Mouse (Mus musculus) telencephalon, adult 2 months (tissue): ENCODE measurements around the gene Crlf1.

ENCODE experiments used
- DNase-seq: peaks from one replicate; pipeline ENCODE4 v3.0.0-alpha.2; 2011; ENCODE audit warnings: low read depth, low spot score

Crlf1 gene

DNA sequence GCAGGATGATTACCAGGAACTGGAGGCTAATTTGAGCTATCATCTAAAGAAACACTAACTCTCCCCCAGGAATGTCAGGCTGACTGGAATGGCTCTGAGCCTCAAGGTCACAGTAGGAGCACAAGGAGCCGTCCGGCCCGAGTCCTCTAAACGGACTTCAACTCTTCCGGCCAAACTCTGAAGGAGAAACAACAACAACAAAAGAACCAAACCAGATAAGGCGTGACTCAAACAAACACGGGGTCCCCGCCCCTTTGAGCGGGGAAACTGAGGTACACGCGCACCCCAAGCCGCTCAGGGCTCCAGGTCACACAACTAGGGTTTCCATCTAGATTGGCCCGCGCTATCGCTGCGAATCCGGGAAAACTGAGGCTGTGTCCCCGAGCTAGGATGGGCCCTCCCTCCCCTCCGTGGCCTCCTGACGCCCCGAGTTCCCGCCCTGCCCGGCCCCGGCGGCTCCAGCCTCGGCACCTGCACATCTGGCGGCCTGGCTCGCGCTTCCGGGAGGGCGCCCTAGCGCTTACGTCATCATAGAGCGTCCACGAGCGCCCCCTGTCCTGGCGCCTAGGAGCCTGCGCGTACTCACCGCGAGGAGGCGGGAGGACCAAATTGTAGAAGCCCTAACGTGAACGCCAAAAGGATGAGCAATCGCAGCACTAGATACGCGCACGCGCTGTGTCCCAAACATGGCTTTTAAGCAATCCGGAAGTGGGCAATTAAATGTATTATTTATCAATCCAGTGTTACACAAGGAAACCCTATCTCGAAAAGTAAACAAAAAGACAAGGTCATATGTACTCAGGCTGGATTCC is 29.8 kb downstream of the Crlf1 start:
- DNase-seq = peak; percentile 97

GRCm38 (mm10) chr8:70527111-70527511 is 34.2 kb downstream of the Crlf1 start:
- DNase-seq = no peak

DNA sequence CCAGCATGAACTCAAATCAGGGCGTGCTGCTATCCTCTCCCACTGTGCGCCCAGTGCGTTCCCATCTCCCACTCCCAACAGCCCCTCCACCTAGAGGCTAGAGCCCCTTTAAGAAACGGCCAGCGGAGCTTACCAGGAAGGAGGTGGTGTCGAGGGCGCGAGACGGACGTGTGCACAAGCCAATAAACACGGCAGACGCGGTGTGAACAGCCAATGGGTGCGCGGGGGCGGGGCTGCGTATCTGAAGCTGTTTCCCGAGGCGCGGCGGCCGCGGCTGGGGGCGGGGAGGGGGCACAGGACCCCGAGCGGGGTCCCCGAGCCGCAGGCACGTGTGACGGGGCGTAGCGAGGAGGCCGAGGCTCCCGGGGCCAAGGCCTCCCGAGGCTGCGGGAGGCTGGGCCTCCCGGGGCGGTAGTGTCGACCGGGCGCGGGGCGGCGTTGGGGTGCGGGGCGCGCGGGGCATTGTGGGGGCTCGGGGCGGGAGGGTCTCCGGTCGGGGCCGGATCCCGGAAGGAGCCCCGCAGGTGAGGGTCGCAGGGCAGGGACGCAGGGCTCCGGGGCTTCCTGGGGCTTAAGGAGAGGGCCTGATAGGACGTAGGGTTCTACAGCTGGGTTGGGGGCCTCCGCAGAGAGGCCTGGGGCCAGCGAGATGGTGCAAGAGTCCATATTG is 34.7 kb downstream of the Crlf1 start, which contains the start of the genes Fkbp8 and Kxd1:
TSS of gene Fkbp8 (plus strand) at position 213 of the 670 bp plus-strand sequence.
TSS of gene Kxd1 (minus strand) at position 445 of the 670 bp plus-strand sequence.
- peak; percentile 96 for DNase-seq

- DNase-seq = no peak
These were observed 35.3 kb downstream of the Crlf1 start for GRCm38 (mm10) chr8:70528182-70528797.

- no peak for DNase-seq
These were observed 36.3 kb downstream of the Crlf1 start for GRCm38 (mm10) chr8:70529299-70529698.

GRCm38 (mm10) chr8:70529741-70530161 is 36.8 kb downstream of the Crlf1 start:
- peak; percentile 55 for DNase-seq

DNA sequence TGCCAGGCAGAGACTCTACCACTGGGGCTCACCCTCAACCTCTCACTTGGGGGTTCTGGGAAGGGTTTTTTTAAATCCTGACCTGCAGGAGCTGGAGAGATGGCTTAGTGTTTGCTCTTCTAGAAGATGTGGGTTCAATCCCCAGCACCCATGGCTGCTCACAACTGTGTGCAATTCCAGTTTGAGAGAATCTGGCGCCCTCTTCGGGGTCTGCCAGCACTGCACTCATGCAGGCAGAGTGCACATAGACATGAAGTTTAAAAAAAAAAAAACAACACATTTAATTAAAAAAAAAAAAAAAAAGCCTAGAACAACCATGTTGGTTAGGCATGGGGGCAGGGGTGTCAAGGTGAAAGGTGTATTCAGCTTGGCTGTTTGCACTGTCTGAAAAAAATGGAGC is 37.4 kb downstream of the Crlf1 start:
- DNase-seq = no peak

DNA sequence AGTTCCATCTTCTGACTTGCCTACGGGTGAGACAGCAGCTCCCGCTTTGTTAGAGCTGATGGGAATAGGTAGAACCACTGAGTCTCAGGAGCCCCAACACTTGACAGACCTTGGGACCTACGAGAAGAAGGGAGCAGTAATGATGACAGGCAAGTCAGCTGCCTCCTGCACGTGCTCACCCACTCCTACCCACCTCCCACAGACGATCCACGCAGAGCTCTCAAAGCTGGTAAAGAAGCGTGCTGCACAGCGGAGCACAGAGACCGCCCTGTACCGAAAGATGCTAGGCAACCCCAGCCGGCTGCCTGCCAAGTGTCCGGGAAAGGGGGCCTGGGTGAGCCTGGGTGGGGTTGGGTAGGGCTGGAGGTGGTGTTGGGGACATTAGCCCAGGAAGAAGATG is 41.3 kb downstream of the Crlf1 start:
- DNase-seq = no peak

GRCm38 (mm10) chr8:70535221-70535620 is 42.3 kb downstream of the Crlf1 start:
- no peak for DNase-seq

- DNase-seq = no peak
These were observed 42.7 kb downstream of the Crlf1 start for GRCm38 (mm10) chr8:70535701-70536100.

DNA sequence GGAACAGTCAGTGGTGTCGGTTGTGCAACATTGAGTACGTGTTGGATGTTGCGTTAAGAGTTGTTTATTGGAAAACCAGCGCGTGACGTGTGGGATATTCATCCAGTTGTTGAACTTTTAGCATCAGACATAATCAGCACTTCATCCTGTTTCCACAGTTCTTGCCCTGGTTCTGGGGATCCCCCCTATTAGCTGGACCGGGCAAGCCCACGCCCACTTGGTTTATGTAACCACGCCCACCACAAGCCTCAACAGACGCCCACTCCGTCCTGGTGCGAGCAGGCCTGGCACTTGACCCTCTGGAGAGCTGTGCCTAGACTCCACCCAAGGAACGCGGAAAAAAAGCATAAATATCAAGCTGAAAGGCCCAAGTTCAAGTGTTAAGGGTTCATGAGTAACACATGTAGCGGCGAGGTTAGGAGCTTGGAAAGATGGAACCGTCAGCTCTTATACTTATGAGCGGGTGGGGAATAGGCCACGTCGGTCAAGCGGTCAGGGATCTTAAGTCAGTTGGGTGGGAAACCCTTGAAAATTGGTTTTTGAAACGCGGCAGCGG is 45.1 kb downstream of the Crlf1 start:
- no peak for DNase-seq

- DNase-seq = peak; percentile 99
These were observed 45.7 kb downstream of the Crlf1 start for GRCm38 (mm10) chr8:70538633-70539076.

DNA sequence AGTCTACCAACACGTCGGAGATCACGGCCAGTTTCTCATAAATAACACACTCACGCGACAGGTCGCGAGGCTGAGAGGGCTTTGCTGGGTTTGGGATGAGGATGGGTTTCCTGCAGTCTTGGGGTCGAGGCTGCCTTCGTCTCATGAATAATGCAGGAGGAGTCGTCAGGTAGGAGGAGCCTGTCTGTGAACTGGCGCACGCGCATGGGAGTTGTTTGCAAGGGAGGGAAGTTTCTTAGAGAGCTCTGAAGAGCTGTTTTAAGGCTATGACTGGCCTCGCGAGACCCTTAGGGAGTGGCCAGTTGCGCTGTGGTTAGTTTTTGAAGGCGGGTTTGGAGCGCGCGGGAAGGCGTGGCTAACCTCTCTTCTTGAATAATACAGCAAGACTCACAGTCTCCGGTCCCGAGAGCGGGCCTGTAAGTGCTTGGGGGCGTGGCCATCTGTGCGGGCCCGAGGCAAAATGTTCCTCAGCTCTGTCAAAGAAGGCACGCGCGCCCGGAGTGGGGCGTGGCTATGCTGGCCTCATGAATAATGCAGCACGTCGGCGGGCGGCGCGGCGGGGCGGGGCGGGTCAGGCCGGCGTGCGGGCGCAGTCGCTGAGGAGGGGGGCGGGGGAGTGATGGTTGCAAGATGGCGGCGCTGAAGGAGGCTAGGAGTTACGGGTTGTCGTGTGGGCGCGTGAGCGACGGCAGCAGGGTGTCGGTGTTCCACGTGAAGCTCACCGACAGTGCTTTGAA is 46.3 kb downstream of the Crlf1 start, which contains the start of gene Ell:
TSS of gene Ell (plus strand) at position 381 of the 737 bp plus-strand sequence.
- DNase-seq = peak; percentile 98

- DNase-seq = no peak
These were observed 47.1 kb downstream of the Crlf1 start for GRCm38 (mm10) chr8:70540013-70540506.

GRCm38 (mm10) chr8:70540507-70541071 is 47.6 kb downstream of the Crlf1 start:
- DNase-seq = no peak

GRCm38 (mm10) chr8:70541081-70541480 is 48.1 kb downstream of the Crlf1 start:
- no peak for DNase-seq

DNA sequence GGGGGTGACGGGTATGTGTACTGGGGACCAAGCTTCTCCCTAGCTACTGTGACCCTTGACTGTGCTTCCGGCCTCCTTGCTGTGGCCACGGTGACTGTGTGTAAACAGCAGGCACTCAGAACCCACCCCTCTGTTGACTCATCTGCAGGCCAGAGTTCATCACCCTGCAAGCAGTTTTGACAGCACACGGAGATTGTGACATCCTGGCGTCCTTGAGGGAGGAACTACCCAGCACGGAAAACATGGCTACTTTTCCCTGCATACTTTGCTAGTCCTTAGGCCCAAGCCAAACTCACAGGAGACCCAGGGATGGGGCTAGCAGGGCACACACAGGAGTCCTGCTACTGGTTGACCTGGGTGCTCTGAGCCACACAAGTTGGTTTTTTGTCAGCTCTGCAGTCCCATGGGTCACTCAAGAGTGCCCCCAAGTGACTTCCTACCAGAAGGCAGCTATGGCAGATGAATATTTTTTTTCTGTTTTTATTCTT is 51.3 kb downstream of the Crlf1 start:
- no peak for DNase-seq

DNA sequence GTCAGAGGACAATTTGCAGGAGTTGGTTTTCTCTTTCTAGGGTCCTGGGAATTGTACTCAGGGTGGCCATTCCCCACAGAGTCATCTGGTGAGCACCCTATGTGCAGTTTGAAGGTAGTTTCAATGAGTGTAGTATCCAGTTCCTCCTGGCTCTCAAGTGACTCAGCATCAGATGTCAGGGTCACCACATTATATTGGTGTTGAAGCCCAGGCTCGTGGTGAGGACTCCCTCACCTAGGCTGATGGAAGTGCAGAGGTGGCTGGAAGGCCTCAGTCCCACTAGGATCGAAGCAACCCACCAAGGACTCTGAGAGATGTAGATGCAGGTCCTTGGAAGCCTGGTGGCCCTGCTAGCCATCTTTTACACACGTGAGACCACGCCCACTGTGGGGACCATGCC is 53.5 kb downstream of the Crlf1 start:
- no peak for DNase-seq

DNA sequence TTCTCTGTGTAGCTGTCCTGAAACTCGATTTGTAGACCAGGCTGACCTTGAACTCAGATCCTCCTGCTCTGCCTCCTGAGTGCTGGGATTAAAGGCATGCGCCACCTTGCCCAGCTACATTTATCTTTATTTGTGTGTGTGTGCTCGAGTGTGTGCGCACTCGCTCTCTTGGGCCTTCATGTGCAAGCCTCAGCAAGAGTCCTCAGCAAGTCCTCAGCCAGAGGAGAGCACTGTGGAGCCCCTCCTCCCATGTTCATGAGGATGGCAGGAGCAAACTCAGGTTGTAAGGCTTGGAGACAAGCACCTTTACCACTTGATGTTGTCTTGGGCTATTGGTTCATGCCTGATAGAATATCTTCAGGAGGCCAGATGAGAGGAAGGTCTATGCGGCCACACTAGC is 54.8 kb downstream of the Crlf1 start:
- no peak for DNase-seq

- no peak for DNase-seq
These were observed 56.6 kb downstream of the Crlf1 start for GRCm38 (mm10) chr8:70549412-70550184.
